Mouse (Mus musculus) adrenal gland, postnatal 4 days (tissue): ENCODE results near the gene Ceacam3. TPM values are rescaled to one million over a fixed set of nuclear protein-coding genes. Genes with fewer than 3 reads are reported as not detected.
"Not testable (repeated sequence)": the region's sequence is repeated elsewhere in the genome, so short reads cannot be mapped to it uniquely, and the experiment has no call there.

Experiments used
- DNase-seq, 2 experiments: peaks; one replicate each; pipeline ENCODE4 v3.0.0; 2021 to 2022; ENCODE audit warnings: low spot score in 2 of 2, mixed read lengths in 2 of 2
- long read RNA-seq, 2 experiments: library from polyadenylated mRNA; stranded (forward); transcript quantifications; one replicate each; pipeline ENCODE4 v2.0.0; 2021
- total RNA-seq, 2 experiments: library from RNA; stranded (reverse); gene quantifications; 2 replicates each; pipeline ENCODE4 v1.2.3; 2021

The Ceacam3 gene
- not detected for total RNA-seq
- long read RNA-seq, experiment 1 = 0 reads
- long read RNA-seq, experiment 2 = 0 reads

DNA sequence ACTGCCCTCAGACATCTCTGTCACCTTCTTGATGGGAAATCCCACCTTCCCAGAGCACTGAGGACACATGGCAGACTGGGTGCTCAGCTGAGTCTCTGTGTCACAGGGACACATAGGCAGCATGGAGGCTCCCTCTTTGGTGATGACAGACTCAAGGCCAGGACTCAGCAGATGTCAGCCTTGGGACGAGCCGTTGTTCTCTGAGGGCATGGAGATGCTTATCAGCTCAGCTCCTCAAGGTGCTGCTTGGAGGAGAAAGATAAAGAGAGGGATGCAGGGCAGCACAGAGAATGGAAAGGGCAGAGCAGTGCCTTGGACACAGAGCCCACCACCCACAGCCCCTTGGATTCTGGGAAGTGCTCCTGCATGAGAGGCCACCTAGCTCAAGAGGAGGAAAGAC is at the start of gene Ceacam3:
TSS of gene Ceacam3 (plus strand) at position 352 of the 400 bp plus-strand sequence.
- DNase-seq = no peak

DNA sequence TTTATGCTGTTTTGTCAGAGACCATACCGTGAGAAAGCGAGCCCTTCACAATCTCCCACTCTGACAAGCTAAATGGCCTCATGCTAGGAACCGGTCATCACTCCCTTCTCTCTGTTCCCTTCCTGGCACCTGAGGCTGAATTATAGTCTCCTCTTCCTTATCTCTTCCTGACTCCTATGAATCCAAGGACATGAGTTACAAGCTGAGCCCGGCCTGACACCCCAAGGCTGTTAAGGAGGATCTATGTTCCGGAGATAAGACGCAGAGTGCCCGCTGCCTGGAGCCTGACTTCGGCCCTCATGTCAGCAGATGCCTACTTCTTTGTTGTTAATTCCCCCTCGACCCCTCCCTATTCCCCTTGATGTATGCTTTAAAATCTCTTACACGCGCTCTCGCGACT is 48.5 kb upstream of the Ceacam3 start:
- not testable (repeated sequence) for DNase-seq

DNA sequence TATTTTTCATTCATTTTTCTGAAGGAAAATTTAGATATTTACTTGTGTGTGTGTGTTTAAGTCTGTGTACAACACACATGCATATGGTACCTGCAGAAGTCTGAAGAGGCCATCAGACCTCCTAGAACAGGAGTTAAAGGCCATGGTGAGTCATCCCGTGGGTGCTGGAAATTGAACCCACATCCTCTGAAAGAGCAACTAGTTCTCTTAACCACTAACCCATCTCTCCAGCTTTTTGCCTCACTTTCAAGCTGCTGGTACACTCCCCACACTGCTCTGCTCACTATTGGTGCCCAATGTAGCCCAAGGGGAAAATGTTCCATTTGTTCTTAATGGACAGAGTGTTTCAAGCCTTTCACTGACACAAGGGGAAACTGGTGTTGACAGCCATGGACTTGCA is 14.8 kb upstream of the Ceacam3 start:
- no peak for DNase-seq

DNA sequence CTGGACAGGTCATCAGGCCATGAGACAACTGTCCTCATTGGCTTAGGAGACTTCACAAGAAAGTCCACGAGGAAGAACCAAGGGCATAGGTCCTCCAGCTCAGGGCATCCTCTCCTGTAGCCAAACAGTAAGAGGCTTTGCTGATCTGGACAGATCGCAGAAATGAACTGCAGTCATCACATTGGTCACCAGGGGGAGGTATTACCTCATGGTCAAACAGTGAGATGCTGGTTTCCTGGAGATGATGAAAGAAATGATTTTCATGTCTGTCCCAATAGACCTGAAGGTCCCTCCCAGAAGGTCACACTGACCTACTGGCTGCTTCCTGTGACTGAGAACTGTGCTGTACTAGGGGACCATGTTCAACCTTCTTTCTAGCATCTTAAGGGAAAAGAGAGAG is 5.6 kb downstream of the Ceacam3 start:
- no peak for DNase-seq

DNA sequence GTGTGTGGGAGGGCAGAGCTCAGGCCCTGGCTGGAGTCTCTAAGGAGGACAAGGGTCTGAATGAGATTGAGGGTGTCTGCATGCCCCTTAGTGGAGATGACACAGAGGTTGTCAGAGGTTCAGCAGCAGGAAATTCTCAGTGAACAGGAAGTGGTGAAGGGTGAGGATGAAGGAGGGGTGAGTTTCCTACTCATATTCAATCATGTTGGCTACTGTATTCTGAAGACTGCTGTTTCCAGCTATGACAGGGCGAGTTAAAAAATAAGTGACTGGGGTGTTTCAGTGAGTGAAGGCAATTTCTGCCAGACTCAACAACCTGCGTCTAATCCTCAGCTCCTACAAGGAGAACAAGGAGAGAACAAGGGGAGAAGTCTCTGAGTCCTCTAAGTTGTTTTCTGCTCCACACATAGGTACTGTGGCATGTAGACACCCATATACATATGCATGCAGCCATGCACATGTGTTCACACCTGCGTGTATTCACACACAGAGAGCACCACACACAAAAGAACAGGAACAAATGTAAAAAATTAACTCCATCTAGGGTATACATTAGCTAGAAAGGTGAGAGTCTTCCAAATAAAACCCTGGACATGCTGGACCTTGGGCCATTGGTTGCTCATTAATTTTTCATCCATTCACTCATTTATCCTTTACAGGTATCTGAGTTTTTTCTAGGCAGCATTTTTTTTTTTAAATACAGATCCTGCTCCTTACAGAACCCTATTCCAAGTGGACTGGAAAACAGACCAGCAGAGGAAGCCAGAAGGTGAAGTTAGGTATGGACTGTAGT is 7.0 kb downstream of the Ceacam3 start:
- DNase-seq = no peak

DNA sequence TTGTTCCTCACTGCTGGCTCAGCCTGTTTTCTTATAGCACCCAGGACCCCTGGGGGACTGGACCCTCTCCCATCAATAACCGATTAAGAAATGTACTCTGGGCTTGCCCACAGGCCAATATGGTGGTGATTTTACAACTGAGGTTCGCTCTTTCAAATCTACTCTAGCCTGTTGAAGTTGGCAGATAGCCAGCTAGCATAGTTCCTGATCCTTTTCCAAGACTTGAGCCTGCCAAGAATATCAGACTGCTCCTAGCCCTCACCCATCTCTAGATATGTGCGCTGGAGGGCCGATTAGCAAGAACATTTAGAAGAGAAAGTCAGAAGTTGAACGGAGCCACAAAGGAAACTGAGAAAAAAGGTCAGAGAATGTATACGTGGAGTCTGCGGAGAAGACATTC is 8.9 kb downstream of the Ceacam3 start:
- DNase-seq = no peak

DNA sequence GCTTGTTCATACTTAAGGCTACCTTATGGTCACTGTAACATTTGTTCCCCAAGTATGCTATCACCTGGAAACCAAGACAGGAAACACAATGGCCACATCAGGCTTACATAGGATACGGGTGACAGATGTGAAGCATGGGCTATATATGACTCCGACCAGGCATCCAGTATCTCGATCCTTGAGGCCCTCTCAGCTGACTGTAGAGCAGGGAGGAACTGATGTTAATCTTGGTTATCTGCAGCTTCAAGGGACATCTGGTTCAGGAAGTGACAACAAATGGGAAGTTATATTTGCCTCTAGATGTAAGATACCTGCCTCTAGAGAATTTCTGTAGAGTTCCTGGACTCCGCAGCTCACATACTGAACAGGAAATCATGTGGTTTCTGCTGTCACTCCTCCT is 21.7 kb downstream of the Ceacam3 start:
- no peak for DNase-seq

DNA sequence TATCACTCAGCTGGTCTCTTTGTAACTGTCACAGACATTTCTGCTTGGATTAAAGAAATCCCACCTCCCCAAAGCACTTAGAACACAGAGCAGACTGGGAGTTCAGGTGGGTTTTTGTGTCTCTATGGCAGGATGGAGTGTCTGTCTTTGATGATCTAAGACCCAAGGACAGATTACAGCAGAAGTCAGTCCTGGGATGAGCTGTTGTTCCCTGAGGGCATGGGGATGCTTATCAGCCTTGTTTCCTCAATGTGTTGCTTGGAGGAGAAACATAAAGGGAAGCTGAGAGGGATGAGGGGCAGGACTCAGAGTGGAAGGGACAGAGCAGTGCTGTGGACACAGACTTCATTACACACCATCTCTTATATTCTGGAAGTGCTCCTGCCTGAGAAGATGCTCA is 53.1 kb downstream of the Ceacam3 start, which contains the start of gene Psg29:
TSS of gene Psg29 (plus strand) at position 301 of the 400 bp plus-strand sequence.
- DNase-seq = no peak

DNA sequence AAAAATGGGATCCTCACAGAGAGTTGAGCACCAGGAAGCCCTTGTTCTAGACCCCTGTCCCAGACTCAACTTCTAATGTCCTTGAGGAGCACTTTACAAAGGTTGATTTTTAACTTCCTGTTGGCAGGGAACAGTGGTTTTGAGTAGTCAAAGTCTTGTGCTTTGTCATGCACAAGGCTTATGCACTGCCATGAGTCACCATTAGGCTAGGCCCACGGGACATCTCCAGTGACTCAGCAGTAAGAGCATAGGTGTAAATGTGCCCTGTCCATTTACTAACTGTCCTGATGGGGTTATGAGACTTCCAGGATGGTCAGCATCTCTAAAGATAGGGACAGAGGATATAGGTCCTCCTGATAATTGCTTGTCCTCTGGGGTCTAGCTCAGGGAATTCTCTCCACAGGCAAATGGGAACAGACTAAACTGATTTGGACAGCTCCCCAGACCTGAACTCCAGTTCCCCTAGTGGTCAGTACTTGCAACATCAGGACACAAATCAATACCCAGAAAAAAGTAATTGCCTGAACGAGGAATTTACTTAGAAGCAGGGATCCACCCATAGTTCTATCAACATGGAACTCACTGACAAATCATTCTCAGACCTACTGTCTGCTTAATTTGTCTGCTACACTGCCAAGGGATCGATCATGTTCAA is 55.6 kb downstream of the Ceacam3 start:
- DNase-seq = no peak

Other genes starting within 250 kb of the Ceacam3 start
- gene Ptgir, start 243.8 kb upstream of the Ceacam3 start, total RNA-seq = 1 to 10 TPM; 1.7 to 2.0 TPM
- 100 to 1,000 TPM; 330 to 344 TPM for gene Calm3, start 226.2 kb upstream of the Ceacam3 start, total RNA-seq
- gene Pnmal2, start 205.6 kb upstream of the Ceacam3 start, total RNA-seq = 10 to 100 TPM; 40.7 to 42.6 TPM
- 1 to 10 TPM; 7.3 to 7.8 TPM for gene Pnmal1, start 190.6 kb upstream of the Ceacam3 start, total RNA-seq
- 1 to 10 TPM; 2.2 TPM for gene Gm42372, start 167.2 kb upstream of the Ceacam3 start, total RNA-seq
- gene Ccdc8, start 157.6 kb upstream of the Ceacam3 start, total RNA-seq = 10 to 100 TPM; 40.2 to 45.4 TPM
- gene Ppp5c, start 122.4 kb upstream of the Ceacam3 start, total RNA-seq = 100 to 1,000 TPM in 1 of 2 experiments, 10 to 100 TPM in 1; 91.5 to 102 TPM
- gene Hif3a, start 87.9 kb upstream of the Ceacam3 start, total RNA-seq = 10 to 100 TPM; 14.3 to 17.8 TPM
- under 1 TPM; 0.39 to 0.79 TPM for gene Psg16, start 76.2 kb upstream of the Ceacam3 start, total RNA-seq
- gene Psg29, start 53.2 kb downstream of the Ceacam3 start, total RNA-seq = not detected